Comparison of ENCODE assay signal across 12 mouse cellular contexts in genomic region chr1:181847396-181847795, GRCm38 (mm10).
"Had no signal": no experiment of that assay in that cellular context is flagged by ENCODE, and none has a peak within 500 bp of the region (broad histone marks: within the 10 kb centered on the region; RNA-seq: fewer than 3 reads in every experiment).

No protein-coding gene starts in this region.

- H3K27me3 ChIP-seq: limb, embryonic 15.5 days; neural tube, embryonic 15.5 days had no signal

- ATAC-seq: liver, embryonic 12.5 days had no signal

- H3K9me3 ChIP-seq: limb, embryonic 15.5 days; liver, embryonic 12.5 days; midbrain, embryonic 10.5 days; neural tube, embryonic 15.5 days had no signal

- DNase-seq: layer of hippocampus, adult 9-11 months; layer of hippocampus, postnatal 36 days; lung, postnatal 10 days; lung, postnatal 4 days; midbrain, embryonic 14.5 days; thymus, postnatal 4 days had no signal

- H3K4me3 ChIP-seq: limb, embryonic 15.5 days; liver, embryonic 12.5 days; midbrain, embryonic 10.5 days; myocyte; neural tube, embryonic 15.5 days had no signal

- H3K36me3 ChIP-seq: limb, embryonic 15.5 days; liver, embryonic 12.5 days; midbrain, embryonic 10.5 days; neural tube, embryonic 15.5 days had no signal

- H3K27ac ChIP-seq: kidney, postnatal 0 days; limb, embryonic 15.5 days; liver, embryonic 12.5 days; midbrain, embryonic 10.5 days; neural tube, embryonic 15.5 days had no signal
